20 mouse cellular contexts compared by ENCODE assay signal in the genomic region with DNA sequence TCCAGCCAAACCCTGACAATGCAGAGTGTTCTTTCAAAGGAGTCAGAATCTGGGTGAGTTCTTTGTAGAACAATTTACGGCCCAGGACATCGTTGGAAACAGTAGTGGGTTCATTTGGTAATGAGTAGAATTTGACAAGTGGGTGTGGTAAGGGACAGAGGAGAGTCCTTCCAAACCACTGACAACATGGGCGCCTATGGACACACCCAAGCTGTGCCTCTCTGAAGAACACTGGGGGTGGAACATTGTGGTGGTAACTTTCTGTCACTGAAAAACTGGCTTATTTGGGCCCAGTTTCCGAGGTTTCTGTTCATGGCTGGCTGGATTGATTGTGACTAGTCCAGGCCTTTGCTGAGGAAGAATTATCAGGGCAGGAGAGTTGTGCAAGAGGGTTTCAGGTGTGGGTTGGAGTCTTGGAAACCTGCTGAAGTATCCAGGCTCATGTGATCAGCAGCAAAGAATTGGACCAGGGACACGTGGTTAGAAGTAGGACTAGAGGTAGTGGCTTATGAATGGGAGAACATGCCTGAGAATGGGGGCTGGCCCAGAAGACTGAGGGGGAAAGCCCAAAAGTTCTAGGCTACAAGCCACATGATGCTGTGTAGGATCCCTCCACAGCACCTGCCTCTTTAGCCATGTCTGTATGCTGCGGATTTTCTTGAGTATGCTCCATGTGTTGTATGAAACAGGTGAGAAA. TPM values are rescaled to one million over a fixed set of nuclear protein-coding genes. Genes with fewer than 3 reads are reported as not detected.
DNase-seq lines count a peak whose midpoint lies in the region; ATAC-seq and TF ChIP-seq lines count a peak whose summit lies in the region.
"Had no signal": no experiment of that assay in that cellular context is flagged by ENCODE, and none has a peak within 500 bp of the region (broad histone marks: within the 10 kb centered on the region; RNA-seq: fewer than 3 reads in every experiment).

No protein-coding gene starts in this region.

- H3K27ac ChIP-seq in forebrain, embryonic 10.5 days = no peak overlapping the region
- no peak overlapping the region for H3K27ac ChIP-seq in forebrain, embryonic 11.5 days (ENCODE audit: low read depth, low read length)
- peak overlapping the region; percentile 20 for H3K27ac ChIP-seq in heart, adult 2 months
- H3K27ac ChIP-seq in lung, embryonic 15.5 days = no peak overlapping the region
- no peak overlapping the region for H3K27ac ChIP-seq in CH12.LX (ENCODE audit: insufficient read depth, low read depth)
- H3K27ac ChIP-seq: embryonic facial prominence, embryonic 12.5 days; forebrain, embryonic 13.5 days; hindbrain, embryonic 15.5 days had no signal

- no peaks in the 10 kb centered on the region for H3K27me3 ChIP-seq in forebrain, embryonic 10.5 days (ENCODE audit: poor library complexity, severe bottlenecking)
- no peaks in the 10 kb centered on the region for H3K27me3 ChIP-seq in forebrain, embryonic 11.5 days (ENCODE audit: control insufficient read depth, insufficient read depth, low read length)
- no peaks in the 10 kb centered on the region for H3K27me3 ChIP-seq in heart, adult 2 months (ENCODE audit: control insufficient read depth, insufficient read depth, low read length)
- no peaks in the 10 kb centered on the region for H3K27me3 ChIP-seq in lung, embryonic 15.5 days
- no peaks in the 10 kb centered on the region for H3K27me3 ChIP-seq in CH12.LX (replicated peaks)
- H3K27me3 ChIP-seq: embryonic facial prominence, embryonic 12.5 days; forebrain, embryonic 13.5 days; heart, embryonic 12.5 days; hindbrain, embryonic 15.5 days had no signal

- intact Hi-C loops in heart, adult 2 months (cut with DNase I) = loop anchor here (10.0 kb wide), 1 partner anchor 419 kb away; no protein-coding TSS in a partner anchor

- ATAC-seq in forebrain, embryonic 11.5 days (replicated peaks; ENCODE audit: low FRiP score) = no peak
- ATAC-seq in lung, embryonic 15.5 days (ENCODE audit: borderline replicate concordance, extremely low read depth, low FRiP score, low TSS enrichment) = 0 out of 2 replicates have a peak, but pooled peaks have one; percentile 15
- ATAC-seq: CD4-positive, CD25-positive, alpha-beta regulatory T cell, adult 4 months; forebrain, embryonic 13.5 days; forebrain, postnatal 0 days had no signal

- TF ChIP-seq RAD21 in CH12.LX (IDR thresholded peaks at IDR 0.05; ENCODE audit: low read depth, low read length) = no peak

- no peak for TF ChIP-seq EP300 in heart, adult 2 months (IDR thresholded peaks at IDR 0.05; ENCODE audit: insufficient read depth, low read depth, low read length)
- no peak for TF ChIP-seq EP300 in CH12.LX (IDR thresholded peaks at IDR 0.05; ENCODE audit: low read length)

- H3K4me2 ChIP-seq in forebrain, embryonic 11.5 days (ENCODE audit: low read depth, low read length, severe bottlenecking) = no peak overlapping the region
- no peak overlapping the region for H3K4me2 ChIP-seq in lung, embryonic 15.5 days
- no peak overlapping the region for H3K4me2 ChIP-seq in CH12.LX (ENCODE audit: insufficient read depth, low read depth, poor library complexity, severe bottlenecking)
- H3K4me2 ChIP-seq: embryonic facial prominence, embryonic 12.5 days; forebrain, embryonic 13.5 days; heart, embryonic 12.5 days; hindbrain, embryonic 15.5 days had no signal

- peak; percentile 10 for DNase-seq in forebrain, embryonic 10.5 days (ENCODE audit: extremely low spot score, low spot score)
- no peak for DNase-seq in forebrain, embryonic 11.5 days (ENCODE audit: low spot score)
- no peak for DNase-seq in heart, adult 2 months
- no peak for DNase-seq in heart, adult 8-10 months (ENCODE audit: low spot score)
- no peak for DNase-seq in lung, adult 2 months
- peak; percentile 62 for DNase-seq in CH12.LX (ENCODE audit: extremely low read depth)
- DNase-seq in urinary bladder, postnatal 4 days (ENCODE audit: low spot score in 2 of 2) = no peak
- DNase-seq: B cell, adult 2 months; cerebellum, adult 11-12 months; cerebellum, adult 9-10 months; cerebellum, postnatal 25 days; forebrain, postnatal 0 days; heart, postnatal 36 days had no signal

- H3K36me3 ChIP-seq in forebrain, embryonic 10.5 days (replicated peaks) = no peaks in the 10 kb centered on the region
- H3K36me3 ChIP-seq in forebrain, embryonic 11.5 days (ENCODE audit: control insufficient read depth, insufficient read depth, low read length) = no peaks in the 10 kb centered on the region
- no peaks in the 10 kb centered on the region for H3K36me3 ChIP-seq in heart, adult 2 months (ENCODE audit: control insufficient read depth, insufficient read depth, low read length)
- peaks cover 10% of the 10 kb centered on the region; the same call in 1 of the 2 replicates for H3K36me3 ChIP-seq in lung, embryonic 15.5 days
- no peaks in the 10 kb centered on the region for H3K36me3 ChIP-seq in CH12.LX (replicated peaks in 1 of 2; ENCODE audit: control insufficient read depth in 1 of 2, insufficient read depth in 1 of 2, low read length in 1 of 2)
- H3K36me3 ChIP-seq: hindbrain, embryonic 15.5 days had no signal

- in situ Hi-C loops in CH12.LX (cut with MboI; ENCODE audit: low pct_ligation_motif_present, low pct_unique_long_range_greater_than_20kb, low sequenced_read_pairs) = no loop called here

- 87% methylated on average over 6 of the region's 6 CpGs for whole genome bisulfite sequencing in forebrain, embryonic 10.5 days
- WGBS in forebrain, embryonic 11.5 days = 82% methylated on average over 6 of the region's 6 CpGs
- 81% methylated on average over 6 of the region's 6 CpGs for WGBS in heart, adult 2 months
- 79% methylated on average over 6 of the region's 6 CpGs for WGBS in lung, embryonic 15.5 days
- WGBS in lung, adult 2 months = 63% methylated on average over 6 of the region's 6 CpGs

- dilution Hi-C loops in CH12.LX (cut with MboI; ENCODE audit: extremely low pct_ligation_motif_present, extremely low pct_unique_long_range_greater_than_20kb, low sequenced_read_pairs) = no loop called here

- TF ChIP-seq CTCF in heart, adult 2 months (IDR thresholded peaks at IDR 0.05) = no peak
- TF ChIP-seq CTCF in lung, adult 2 months (IDR thresholded peaks at IDR 0.05; ENCODE audit: insufficient read depth, low read length) = no peak
- no peak for TF ChIP-seq CTCF in CH12.LX (conservative IDR thresholded peaks at IDR 0.05 in 1 of 2, IDR thresholded peaks at IDR 0.05 in 1 of 2; ENCODE audit: low read depth in 2 of 2, low read length in 2 of 2)

- no peak overlapping the region for H3K4me3 ChIP-seq in forebrain, embryonic 10.5 days
- no peak overlapping the region for H3K4me3 ChIP-seq in forebrain, embryonic 11.5 days (ENCODE audit: low read depth, low read length)
- H3K4me3 ChIP-seq in heart, adult 2 months = no peak overlapping the region
- no peak overlapping the region for H3K4me3 ChIP-seq in lung, embryonic 15.5 days
- H3K4me3 ChIP-seq in lung, adult 2 months (replicated peaks; ENCODE audit: extremely low read depth, low read depth, low read length) = no peak overlapping the region
- no peak overlapping the region for H3K4me3 ChIP-seq in CH12.LX (replicated peaks in 1 of 3; ENCODE audit: low read depth in 2 of 3, low read length in 2 of 3, poor library complexity in 1 of 3)
- H3K4me3 ChIP-seq: embryonic facial prominence, embryonic 12.5 days; forebrain, embryonic 13.5 days; heart, embryonic 12.5 days; hindbrain, embryonic 15.5 days had no signal

- peaks cover 7% of the 10 kb centered on the region; the same call in 1 of the 2 replicates for H3K4me1 ChIP-seq in forebrain, embryonic 10.5 days
- no peaks in the 10 kb centered on the region for H3K4me1 ChIP-seq in forebrain, embryonic 11.5 days (replicated peaks; ENCODE audit: control insufficient read depth, insufficient read depth, low read length)
- H3K4me1 ChIP-seq in heart, adult 2 months (ENCODE audit: control insufficient read depth, insufficient read depth, low read length) = no peaks in the 10 kb centered on the region; the same call in 1 of the 2 replicates
- peaks cover 21% of the 10 kb centered on the region for H3K4me1 ChIP-seq in lung, embryonic 15.5 days
- peaks cover 4% of the 10 kb centered on the region; the same call in 1 of the 2 replicates for H3K4me1 ChIP-seq in lung, adult 2 months (ENCODE audit: control insufficient read depth, insufficient read depth, low read length)
- peaks cover 7 to 32% of the 10 kb centered on the region in 2 experiments; a peak in 3 of 4 replicates for H3K4me1 ChIP-seq in CH12.LX (ENCODE audit: control insufficient read depth in 1 of 2, insufficient read depth in 2 of 2)
- H3K4me1 ChIP-seq: forebrain, embryonic 13.5 days; hindbrain, embryonic 15.5 days had no signal

- no peak for TF ChIP-seq POLR2A in heart, adult 2 months (IDR thresholded peaks at IDR 0.05; ENCODE audit: insufficient read depth, low read depth, low read length)
- TF ChIP-seq POLR2A in lung, adult 2 months (IDR thresholded peaks at IDR 0.05; ENCODE audit: borderline replicate concordance, extremely low read depth, low read depth, low read length) = no peak
- no peak for TF ChIP-seq POLR2A in CH12.LX (IDR thresholded peaks at IDR 0.05; ENCODE audit: low read depth, low read length)

- no peak overlapping the region for H3K9ac ChIP-seq in forebrain, embryonic 11.5 days (ENCODE audit: low read length)
- no peak overlapping the region for H3K9ac ChIP-seq in heart, adult 2 months (ENCODE audit: low read depth, low read length)
- H3K9ac ChIP-seq in lung, embryonic 15.5 days = no peak overlapping the region
- H3K9ac ChIP-seq in CH12.LX (ENCODE audit: insufficient read depth, low read depth) = no peak overlapping the region
- H3K9ac ChIP-seq: embryonic facial prominence, embryonic 12.5 days; forebrain, embryonic 13.5 days; forebrain, postnatal 0 days; heart, embryonic 12.5 days; hindbrain, embryonic 15.5 days had no signal

- H3K79me2 ChIP-seq in heart, adult 2 months (replicated peaks; ENCODE audit: control insufficient read depth, insufficient read depth, low read length) = no peaks in the 10 kb centered on the region
- no peaks in the 10 kb centered on the region for H3K79me2 ChIP-seq in CH12.LX (replicated peaks; ENCODE audit: control insufficient read depth, extremely low read depth, insufficient read depth, poor library complexity, severe bottlenecking)

- no peaks in the 10 kb centered on the region for H3K9me3 ChIP-seq in forebrain, embryonic 10.5 days
- H3K9me3 ChIP-seq in forebrain, embryonic 11.5 days (ENCODE audit: control insufficient read depth, low read length) = no peaks in the 10 kb centered on the region
- no peaks in the 10 kb centered on the region for H3K9me3 ChIP-seq in lung, embryonic 15.5 days
- no peaks in the 10 kb centered on the region for H3K9me3 ChIP-seq in CH12.LX (replicated peaks; ENCODE audit: low read length)
- H3K9me3 ChIP-seq: embryonic facial prominence, embryonic 12.5 days; forebrain, embryonic 13.5 days; heart, embryonic 12.5 days; hindbrain, embryonic 15.5 days had no signal

RNA-seq across cellular contexts. Expression of gene Pmp22, which starts 35.4 kb away (rescaled TPM):
- 12.9 and 15.6 TPM in 2 replicates for polyA plus RNA-seq in forebrain, embryonic 10.5 days (2016; fragmentation: Nextera tagmentation; extraction: Ambion mirVana)
- 19.0 and 20.9 TPM in 2 replicates for polyA plus RNA-seq in forebrain, embryonic 11.5 days (2014; fragmentation: Nextera tagmentation; extraction: Ambion mirVana)
- total RNA-seq in heart, adult 2 months (2021) = 10 to 100 TPM; 37.5 to 49.6 TPM
- 53.5 and 69.4 TPM in 2 replicates for polyA plus RNA-seq in heart, adult 2 months (2012; rRNA removed)
- total RNA-seq in heart, adult 8-10 months (2022) = 10 to 100 TPM; 31.6 to 43.0 (median 38.9) TPM
- polyA plus RNA-seq in lung, embryonic 15.5 days (2015; fragmentation: Nextera tagmentation; extraction: Ambion mirVana) = 238 and 261 TPM in 2 replicates
- polyA plus RNA-seq in lung, adult 2 months (2012; rRNA removed) = 384 and 556 TPM in 2 replicates
- total RNA-seq in CH12.LX (2012; rRNA removed) (not detected in 2 replicates), CH12.LX (2014; rRNA removed) (not detected in 2 replicates)
- 0.22 TPM in 1 of 2 replicates, not detected in the other for polyA plus RNA-seq in CH12.LX (2012; ENCODE audit: insufficient read length, low read depth)
- total RNA-seq: MEL had no signal
- polyA plus RNA-seq: CD4-positive, CD25-positive, alpha-beta regulatory T cell, adult 4 months had no signal

Comparison
In these comparisons a context has a peak if more than half of its experiments do, and no peak if none do; other contexts are left out.
1. DNase-seq: peak in forebrain, embryonic 10.5 days (single experiment) and CH12.LX (single experiment); none in forebrain, embryonic 11.5 days (single experiment), heart, adult 2 months (0 of 2), heart, adult 8-10 months (single experiment), lung, adult 2 months (single experiment) and urinary bladder, postnatal 4 days (0 of 2).
2. RNA of gene Pmp22, which starts 35.4 kb away (polyA plus RNA-seq): 384 to 556 TPM in lung, adult 2 months, 238 to 261 TPM in lung, embryonic 15.5 days, 53.5 to 69.4 TPM in heart, adult 2 months, 19.0 to 20.9 TPM in forebrain, embryonic 11.5 days and 12.9 to 15.6 TPM in forebrain, embryonic 10.5 days; 0.22 TPM in CH12.LX; every median in the first group is over 10 times any median in the second.